Mouse (Mus musculus): ENCODE measurements around the gene Coro1a. TPM values are rescaled to one million over a fixed set of nuclear protein-coding genes. Genes with fewer than 3 reads are reported as not detected.

Coro1a gene
- polyA plus RNA-seq, 1 experiment from 2014 or later = 13.5 TPM

DNA sequence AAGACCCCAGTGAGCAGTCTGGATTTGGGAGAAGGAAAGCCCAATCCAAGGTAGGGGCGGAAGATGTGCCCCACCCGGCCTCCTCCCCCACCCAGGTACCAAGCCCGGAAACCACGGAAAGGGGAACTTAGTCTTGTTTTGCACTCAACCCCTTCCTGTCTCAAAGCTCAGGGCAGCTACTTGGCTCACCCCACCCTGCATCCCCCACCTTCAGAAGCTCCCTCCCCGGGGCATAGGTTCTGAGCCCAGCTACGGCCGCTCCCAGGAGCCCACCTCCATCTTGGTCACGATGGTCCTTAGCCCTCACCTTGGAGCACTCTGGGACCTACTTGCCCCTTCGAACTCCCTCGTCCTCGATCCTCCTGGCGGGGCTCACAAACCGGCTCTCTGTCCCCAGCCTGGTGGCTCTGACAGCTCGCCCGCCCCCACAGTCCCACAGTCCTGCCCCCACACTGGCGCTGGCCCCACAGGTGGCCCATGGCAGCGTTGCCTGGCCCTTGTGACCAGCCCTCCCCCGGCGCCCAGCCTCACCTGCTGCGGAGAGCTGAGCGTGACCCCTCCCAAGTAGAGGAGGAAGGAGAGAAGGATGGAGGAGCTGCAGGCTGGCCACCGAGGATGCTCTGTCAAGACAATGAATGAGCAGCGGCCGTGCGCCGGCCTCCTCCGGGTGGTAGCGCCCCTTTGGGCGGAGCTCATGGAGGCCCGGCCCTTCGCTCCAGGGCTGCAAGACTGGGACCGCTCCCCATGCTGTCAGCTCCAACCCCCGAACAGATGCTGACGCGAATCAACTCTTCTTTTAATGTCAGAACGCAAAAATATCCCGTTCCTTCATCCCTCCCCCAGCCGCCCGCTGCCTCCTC lies 3.2 kb downstream of the Coro1a start:
- 3% methylated on average over 39 of the region's 39 CpGs for WGBS
- ATAC-seq (replicated peaks; ENCODE audit: insufficient number of reproducible peaks, insufficient read depth, low FRiP score, low read depth) = peak; percentile 48
- H3K4me2 ChIP-seq = peak overlapping the region; percentile 71
- peak overlapping the region; percentile 49 for H3K4me3 ChIP-seq
- no peaks in the 10 kb centered on the region for H3K36me3 ChIP-seq
- H3K9ac ChIP-seq = peak overlapping the region; percentile 18
- peaks cover 49% of the 10 kb centered on the region for H3K27me3 ChIP-seq
- no peaks in the 10 kb centered on the region for H3K9me3 ChIP-seq (replicated peaks)
- H3K4me1 ChIP-seq (replicated peaks) = peaks cover 22% of the 10 kb centered on the region
- peak overlapping the region; percentile 31; the same call in 1 of the 2 replicates for H3K27ac ChIP-seq

DNA sequence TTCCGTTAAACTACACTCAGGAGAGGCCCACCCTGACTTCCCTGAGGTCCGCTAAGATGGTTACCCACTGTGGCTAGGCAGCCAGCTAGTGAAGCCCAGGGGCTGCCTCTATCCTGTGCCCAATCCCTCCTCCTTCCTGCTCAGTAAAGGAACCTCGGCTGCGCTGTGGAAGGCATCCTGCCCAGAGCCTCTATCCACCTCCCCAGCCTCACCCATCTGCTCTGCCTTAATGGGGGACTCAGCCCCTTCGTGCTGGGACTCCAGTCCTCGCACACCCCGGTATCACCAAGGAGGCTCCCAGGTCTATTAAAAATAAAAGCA lies 3.9 kb downstream of the Coro1a start:
- peaks cover 49% of the 10 kb centered on the region for H3K27me3 ChIP-seq
- H3K36me3 ChIP-seq = no peaks in the 10 kb centered on the region
- ATAC-seq (replicated peaks; ENCODE audit: insufficient number of reproducible peaks, insufficient read depth, low FRiP score, low read depth) = no peak
- 19% methylated on average over 7 of the region's 7 CpGs for WGBS
- peak overlapping the region; percentile 49 for H3K4me3 ChIP-seq
- H3K9ac ChIP-seq = 0 out of 2 replicates have a peak overlapping the region, but pooled peaks have one; percentile 22
- no peak overlapping the region; the same call in 1 of the 2 replicates for H3K27ac ChIP-seq
- peaks cover 22% of the 10 kb centered on the region for H3K4me1 ChIP-seq (replicated peaks)
- no peaks in the 10 kb centered on the region for H3K9me3 ChIP-seq (replicated peaks)
- peak overlapping the region; percentile 71; the same call in 1 of the 2 replicates for H3K4me2 ChIP-seq

DNA sequence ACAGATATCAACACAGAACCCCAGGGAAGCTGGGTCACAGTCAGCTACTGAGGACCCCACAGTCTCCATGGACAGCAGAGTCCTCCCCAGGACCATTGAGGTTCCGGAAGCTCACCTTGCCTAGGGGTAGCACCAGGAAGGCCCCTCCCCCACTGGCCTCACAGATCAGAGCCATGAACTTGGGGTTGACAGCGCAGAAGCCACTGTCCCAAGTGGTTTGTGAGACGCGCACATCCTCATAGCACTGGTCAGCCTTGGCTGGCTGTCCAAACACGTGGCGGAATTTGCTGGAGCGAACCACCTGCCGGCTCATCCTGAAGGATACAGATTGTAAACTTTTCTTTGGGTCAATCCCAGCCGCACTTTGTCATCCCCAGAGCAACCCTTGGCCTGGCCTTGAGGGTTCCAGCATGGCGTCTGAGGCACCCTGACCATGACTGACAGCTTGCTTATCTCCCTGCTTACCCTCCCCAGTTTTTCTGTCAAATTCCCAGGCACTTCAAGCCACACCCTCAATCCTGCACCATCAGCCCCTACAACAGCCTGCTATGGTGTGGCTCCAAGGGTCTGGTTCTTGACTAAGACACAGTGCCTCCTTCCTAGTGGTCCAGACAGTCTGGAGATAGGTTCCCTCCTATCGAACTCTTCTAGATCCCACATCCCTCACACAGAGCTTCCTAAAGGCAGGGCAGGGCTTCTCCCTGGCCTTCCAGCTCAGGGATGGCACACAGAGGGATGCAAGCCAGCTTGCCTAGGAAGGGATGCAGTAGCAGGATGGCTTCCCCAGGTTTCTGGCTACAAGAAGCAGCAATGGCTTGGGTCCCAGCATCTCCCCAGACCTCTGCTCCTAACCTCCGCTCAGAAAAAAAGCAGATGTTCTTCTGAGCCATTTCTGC lies 4.5 kb downstream of the Coro1a start:
- ATAC-seq (replicated peaks; ENCODE audit: insufficient number of reproducible peaks, insufficient read depth, low FRiP score, low read depth) = no peak
- H3K4me2 ChIP-seq = peak overlapping the region; percentile 36; the same call in 1 of the 2 replicates
- 69% methylated on average over 12 of the region's 12 CpGs for WGBS
- no peaks in the 10 kb centered on the region for H3K36me3 ChIP-seq
- 0 out of 2 replicates have a peak overlapping the region, but pooled peaks have one; percentile 22 for H3K9ac ChIP-seq
- H3K4me3 ChIP-seq = peak overlapping the region; percentile 49
- H3K27me3 ChIP-seq = peaks cover 49% of the 10 kb centered on the region
- H3K27ac ChIP-seq = peak overlapping the region; percentile 25; the same call in 1 of the 2 replicates
- H3K9me3 ChIP-seq (replicated peaks) = no peaks in the 10 kb centered on the region
- H3K4me1 ChIP-seq (replicated peaks) = peaks cover 22% of the 10 kb centered on the region

DNA sequence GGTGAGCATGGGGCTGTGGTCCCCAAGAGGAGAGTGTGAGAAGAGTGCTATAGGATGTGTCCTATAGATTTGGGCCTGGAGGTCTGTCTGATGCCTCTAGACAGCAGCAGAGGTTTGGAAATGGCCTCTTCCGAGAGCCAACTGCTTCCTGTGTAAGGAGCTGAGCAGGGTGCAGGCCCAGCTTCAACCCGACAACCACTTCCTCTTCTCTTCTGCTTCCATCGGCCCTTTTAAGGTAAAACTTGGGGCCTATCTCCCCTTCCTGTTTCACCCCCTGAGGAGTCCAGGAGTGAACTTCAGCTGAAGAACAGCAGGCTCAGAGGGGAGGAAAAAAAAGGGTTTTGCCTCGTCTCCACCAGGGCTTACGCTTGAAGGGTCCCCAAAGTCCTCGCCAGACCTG lies 5.2 kb downstream of the Coro1a start:
- H3K27ac ChIP-seq = 0 out of 2 replicates have a peak overlapping the region, but pooled peaks have one; percentile 1
- H3K4me1 ChIP-seq (replicated peaks) = peaks cover 22% of the 10 kb centered on the region
- 71% methylated on average over 6 of the region's 6 CpGs for WGBS
- no peak for ATAC-seq (replicated peaks; ENCODE audit: insufficient number of reproducible peaks, insufficient read depth, low FRiP score, low read depth)
- peak overlapping the region; percentile 49; the same call in 1 of the 2 replicates for H3K4me3 ChIP-seq
- H3K9ac ChIP-seq = no peak overlapping the region
- H3K4me2 ChIP-seq = peak overlapping the region; percentile 56; the same call in 1 of the 2 replicates
- peaks cover 49% of the 10 kb centered on the region for H3K27me3 ChIP-seq
- no peaks in the 10 kb centered on the region for H3K9me3 ChIP-seq (replicated peaks)
- no peaks in the 10 kb centered on the region for H3K36me3 ChIP-seq

DNA sequence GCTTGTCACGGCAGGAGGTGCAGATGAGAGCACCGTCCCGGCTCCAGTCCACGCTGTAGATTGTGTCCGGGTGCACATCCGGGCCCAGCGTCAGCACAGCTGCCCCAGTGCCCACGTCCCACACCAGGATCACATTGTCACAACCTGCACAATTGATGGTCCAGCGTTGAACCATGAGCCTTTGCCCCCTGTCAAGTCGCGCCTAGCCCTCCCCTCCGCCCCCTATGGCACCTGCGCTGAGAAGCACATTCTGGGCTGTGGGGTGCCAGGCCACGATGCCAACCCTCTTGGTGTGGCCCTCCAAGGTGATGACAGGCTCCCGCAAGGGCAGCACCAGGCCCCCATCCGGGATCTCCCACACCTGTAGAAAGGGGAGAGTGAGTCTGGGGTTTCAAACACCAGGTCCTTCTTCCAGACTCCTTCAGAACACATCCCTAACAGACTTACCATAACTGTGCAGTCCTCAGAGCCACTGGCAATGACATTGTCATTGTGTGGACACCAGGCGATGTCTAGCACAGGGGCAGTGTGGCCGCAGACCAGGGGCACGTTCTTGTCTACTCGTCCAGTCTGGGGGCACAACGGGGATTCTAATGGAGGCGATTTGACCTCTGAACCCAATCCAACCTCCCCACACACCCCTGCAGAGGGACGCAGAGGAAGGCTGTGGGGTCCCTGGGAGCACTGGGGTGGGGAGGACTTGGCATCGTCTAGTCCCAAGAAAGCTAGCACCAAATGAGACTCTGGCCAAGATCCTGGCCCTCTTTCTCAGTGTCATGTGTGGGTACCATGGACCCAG lies 5.8 kb downstream of the Coro1a start:
- Histone ChIP-seq H3K27me3 (peaks cover 49% of the 10 kb centered on the region), H3K4me2 (peak overlapping the region; percentile 56), H3K4me1 (replicated peaks) (peaks cover 26% of the 10 kb centered on the region), H3K9ac (peak overlapping the region; percentile 46), H3K36me3 (no peaks in the 10 kb centered on the region), H3K27ac (0 out of 2 replicates have a peak overlapping the region, but pooled peaks have one; percentile 1), H3K9me3 (replicated peaks) (no peaks in the 10 kb centered on the region), H3K4me3 (peak overlapping the region; percentile 23)
- no peak for ATAC-seq (replicated peaks; ENCODE audit: insufficient number of reproducible peaks, insufficient read depth, low FRiP score, low read depth)
- 53% methylated on average over 24 of the region's 24 CpGs for WGBS

DNA sequence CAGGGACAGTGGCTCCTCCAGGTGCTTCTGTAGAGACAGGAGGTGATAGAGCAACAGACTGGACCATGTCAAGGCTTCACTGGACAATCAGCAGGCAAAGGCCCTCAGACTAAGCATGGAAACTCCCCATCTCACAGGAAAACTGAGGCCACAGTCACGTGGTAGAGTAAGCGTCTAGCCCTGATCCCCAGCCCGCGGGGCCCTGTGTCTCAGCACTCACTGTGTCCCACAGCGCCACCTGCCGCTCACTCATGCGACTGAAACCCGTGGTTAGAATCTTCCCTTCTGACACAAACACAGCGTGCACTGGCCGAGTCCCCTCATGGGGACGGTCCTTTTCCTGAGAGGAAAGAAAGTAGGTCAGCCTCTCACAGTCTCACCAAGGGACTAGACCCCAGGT lies 6.5 kb downstream of the Coro1a start:
- Histone ChIP-seq H3K4me2 (peak overlapping the region; percentile 56), H3K9ac (peak overlapping the region; percentile 46), H3K9me3 (replicated peaks) (no peaks in the 10 kb centered on the region), H3K4me3 (peak overlapping the region; percentile 23), H3K36me3 (no peaks in the 10 kb centered on the region), H3K4me1 (replicated peaks) (peaks cover 32% of the 10 kb centered on the region), H3K27me3 (peaks cover 47% of the 10 kb centered on the region), H3K27ac (no peak overlapping the region)
- WGBS = 2% methylated on average over 11 of the region's 11 CpGs
- ATAC-seq (replicated peaks; ENCODE audit: insufficient number of reproducible peaks, insufficient read depth, low FRiP score, low read depth) = 0 out of 2 replicates have a peak, but pooled peaks have one; percentile 29

DNA sequence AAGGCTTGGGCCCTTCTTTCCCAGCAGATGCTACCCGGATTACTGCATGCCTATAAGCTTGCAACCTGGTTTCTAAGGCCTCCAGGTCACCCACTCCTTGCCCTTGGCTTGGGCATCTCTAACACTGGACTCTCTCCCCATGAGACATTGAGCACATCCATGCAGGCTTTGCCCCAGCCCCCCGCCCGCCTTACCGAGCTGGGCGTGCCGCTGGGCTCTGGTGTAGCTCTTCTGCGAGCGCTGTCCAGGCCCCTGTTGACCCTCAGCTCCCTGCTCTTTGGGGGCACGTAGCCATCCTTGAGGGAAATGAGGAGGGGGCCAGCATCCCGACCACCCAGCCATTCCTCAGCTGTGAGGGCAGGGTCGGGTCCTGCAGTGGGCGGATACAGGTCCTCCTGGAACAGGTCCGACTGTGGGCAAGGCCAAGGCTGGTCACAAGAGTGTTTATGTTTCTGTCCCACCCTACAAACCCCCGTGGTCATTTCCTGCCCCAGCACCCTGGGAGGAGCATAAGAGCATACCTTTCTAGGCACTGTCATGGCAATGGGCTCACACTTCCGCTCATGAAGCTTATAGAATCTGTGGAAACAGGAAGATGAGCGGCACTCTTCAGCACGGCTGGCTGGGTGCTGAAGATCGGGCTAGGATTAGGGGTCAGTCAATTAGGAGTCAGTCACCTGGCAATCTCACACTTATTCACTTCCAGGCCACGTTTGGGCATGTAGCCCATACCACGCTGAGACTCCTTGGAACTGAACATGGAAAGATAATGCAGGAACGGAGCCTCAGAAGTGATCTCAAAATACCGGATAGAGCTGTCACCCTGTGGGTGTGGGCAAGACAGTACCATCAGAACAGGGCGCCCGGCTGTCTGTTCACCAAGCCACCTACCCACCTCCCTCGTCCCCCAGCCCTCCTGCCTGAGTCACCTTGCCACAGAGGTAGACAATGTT lies 7.2 kb downstream of the Coro1a start:
- Histone ChIP-seq H3K27me3 (peaks cover 40% of the 10 kb centered on the region), H3K9ac (no peak overlapping the region), H3K4me3 (no peak overlapping the region), H3K36me3 (no peaks in the 10 kb centered on the region), H3K27ac (no peak overlapping the region), H3K4me1 (replicated peaks) (peaks cover 32% of the 10 kb centered on the region), H3K4me2 (peak overlapping the region; percentile 56; the same call in 1 of the 2 replicates), H3K9me3 (replicated peaks) (no peaks in the 10 kb centered on the region)
- WGBS = 76% methylated on average over 25 of the region's 25 CpGs
- no peak for ATAC-seq (replicated peaks; ENCODE audit: insufficient number of reproducible peaks, insufficient read depth, low FRiP score, low read depth)

DNA sequence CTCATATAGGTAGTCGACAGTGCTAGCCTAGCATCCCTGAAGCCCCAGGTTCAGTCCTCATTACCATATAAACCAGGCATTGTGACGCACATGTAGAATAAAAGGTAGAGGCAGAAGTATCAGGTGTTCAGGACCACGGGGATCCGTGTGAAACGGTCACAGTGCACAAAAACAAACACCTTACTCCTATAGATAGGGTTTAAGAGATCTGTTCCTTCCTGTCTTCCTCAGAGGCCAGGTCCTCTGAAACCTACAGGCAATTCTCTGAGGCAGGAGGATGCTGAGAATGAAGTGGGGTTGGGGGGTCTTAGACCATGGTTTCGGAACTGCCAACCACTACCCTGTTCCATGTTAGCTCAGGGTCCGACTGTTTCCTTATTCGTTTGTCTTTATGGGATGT lies 9.7 kb downstream of the Coro1a start:
- Histone ChIP-seq H3K9ac (no peak overlapping the region), H3K4me3 (no peak overlapping the region), H3K36me3 (no peaks in the 10 kb centered on the region), H3K9me3 (replicated peaks) (no peaks in the 10 kb centered on the region), H3K27me3 (peaks cover 15% of the 10 kb centered on the region), H3K27ac (no peak overlapping the region), H3K4me1 (replicated peaks) (peaks cover 30% of the 10 kb centered on the region), H3K4me2 (no peak overlapping the region)
- no peak for ATAC-seq (replicated peaks; ENCODE audit: insufficient number of reproducible peaks, insufficient read depth, low FRiP score, low read depth)
- WGBS = 91% methylated on average over 8 of the region's 8 CpGs

DNA sequence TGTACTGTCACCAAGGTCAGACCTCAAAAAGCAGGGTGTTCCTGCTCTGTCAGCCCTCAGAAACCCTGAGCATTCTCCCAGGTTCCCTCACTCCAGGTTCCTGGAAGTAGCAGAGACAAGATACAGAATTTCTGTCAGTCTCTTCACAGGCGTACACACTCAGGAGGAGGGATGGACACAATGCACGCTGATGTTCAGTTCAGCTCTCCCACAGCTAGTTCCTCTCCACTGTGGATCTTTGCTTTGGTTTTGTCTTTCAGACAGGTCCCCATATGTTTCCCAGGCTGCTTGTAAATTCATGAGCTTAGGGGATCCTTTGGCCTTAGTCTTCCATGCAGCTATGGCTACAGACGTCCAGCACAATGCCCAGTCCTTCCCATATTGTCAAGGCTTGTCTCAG lies 10.7 kb downstream of the Coro1a start:
- Histone ChIP-seq H3K27ac (no peak overlapping the region), H3K4me1 (replicated peaks) (peaks cover 30% of the 10 kb centered on the region), H3K4me3 (peak overlapping the region; percentile 84), H3K4me2 (peak overlapping the region; percentile 91), H3K9ac (peak overlapping the region; percentile 76; the same call in 1 of the 2 replicates), H3K36me3 (peaks cover 6% of the 10 kb centered on the region; the same call in 1 of the 2 replicates), H3K27me3 (peaks cover 6% of the 10 kb centered on the region), H3K9me3 (replicated peaks) (no peaks in the 10 kb centered on the region)
- ATAC-seq (replicated peaks; ENCODE audit: insufficient number of reproducible peaks, insufficient read depth, low FRiP score, low read depth) = no peak
- WGBS = 71% methylated on average over 3 of the region's 3 CpGs

DNA sequence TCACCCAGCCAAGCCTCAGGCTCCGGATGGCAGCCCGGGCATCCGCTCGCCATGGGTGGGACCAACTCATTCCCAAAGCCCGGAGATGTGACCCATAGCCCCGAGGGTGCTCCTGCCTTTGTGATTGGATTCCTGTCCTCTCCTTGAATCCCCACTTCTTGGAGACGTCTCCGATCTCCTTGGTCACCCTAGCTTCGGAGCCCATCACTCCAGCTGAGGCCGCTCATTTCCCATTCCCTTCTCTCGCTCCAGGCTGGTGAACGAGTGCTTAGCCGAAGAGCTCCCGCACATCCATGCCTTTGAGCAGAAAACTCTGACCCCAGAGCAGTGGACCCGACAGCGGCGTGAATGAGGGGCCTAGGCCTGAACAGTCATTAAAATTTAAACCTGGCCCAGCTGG lies 11.3 kb downstream of the Coro1a start:
- 3% methylated on average over 17 of the region's 17 CpGs for WGBS
- Histone ChIP-seq H3K4me2 (peak overlapping the region; percentile 91), H3K9ac (peak overlapping the region; percentile 76), H3K4me1 (replicated peaks) (peaks cover 27% of the 10 kb centered on the region), H3K27ac (peak overlapping the region; percentile 53), H3K4me3 (peak overlapping the region; percentile 84), H3K27me3 (0 out of 2 replicates have a peak, but pooled peaks cover under 1% of the 10 kb centered on the region), H3K9me3 (replicated peaks) (no peaks in the 10 kb centered on the region), H3K36me3 (peaks cover 8% of the 10 kb centered on the region; the same call in 1 of the 2 replicates)
- ATAC-seq (replicated peaks; ENCODE audit: insufficient number of reproducible peaks, insufficient read depth, low FRiP score, low read depth) = no peak
